Mouse (Mus musculus) ES-E14 (cell line): ENCODE data around the gene Fibp.

Experiments
- CHD2 ChIP-seq: IDR thresholded peaks from 2 replicates; pipeline ENCODE4 v1.6.1; 2014; ENCODE audit warnings: mild to moderate bottlenecking, low read depth, low read length, inconsistent platforms
- HCFC1 ChIP-seq: IDR thresholded peaks from 2 replicates; pipeline ENCODE4 v1.6.1; 2012; ENCODE audit warnings: low read length, inconsistent platforms, borderline replicate concordance; ENCODE audit not compliant: insufficient read depth
- ZC3H11A ChIP-seq: IDR thresholded peaks from 2 replicates; pipeline ENCODE4 v1.6.1; 2012; ENCODE audit warnings: low read depth, mild to moderate bottlenecking, inconsistent platforms, low read length, borderline replicate concordance

DNA sequence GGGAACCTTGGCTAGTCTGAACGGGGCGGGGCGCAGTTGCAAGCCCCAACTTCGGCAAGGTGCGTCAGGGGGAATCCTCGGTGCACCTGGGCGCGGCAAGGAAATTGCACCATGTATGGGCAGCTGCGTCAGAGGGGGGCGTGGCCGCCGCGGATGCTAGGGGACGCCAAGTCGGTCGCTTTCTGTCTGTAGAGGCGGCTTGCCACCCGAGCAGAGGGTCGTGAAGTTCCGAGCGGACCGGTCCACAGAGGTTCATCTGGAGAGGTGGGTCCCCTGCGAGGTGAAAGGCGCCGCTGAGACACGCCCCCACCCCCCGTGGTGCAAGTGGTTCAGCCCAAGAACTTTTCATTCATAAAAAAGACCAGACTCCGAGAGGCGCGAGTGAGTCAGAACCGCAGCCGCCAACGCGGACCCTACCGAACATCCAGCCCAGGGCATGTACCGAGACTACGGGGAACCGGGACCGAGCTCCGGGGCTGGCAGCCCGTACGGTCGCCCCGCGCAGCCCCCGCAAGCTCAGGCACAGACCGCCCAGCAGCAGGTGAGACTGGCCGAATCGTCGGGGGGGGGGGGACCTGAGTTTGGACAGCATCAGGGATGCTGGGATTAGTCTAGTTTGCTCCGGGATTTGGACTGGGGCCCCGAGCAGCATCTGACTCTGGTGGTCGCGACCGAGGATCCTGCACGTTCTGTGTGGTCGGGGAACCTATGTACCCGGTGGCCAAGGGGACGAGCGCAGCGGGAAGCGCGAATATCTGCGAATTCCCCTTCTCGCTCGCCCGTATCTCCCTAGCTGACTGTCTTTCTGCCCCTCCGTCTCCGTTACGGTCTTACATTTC, 12.7 kb upstream of the Fibp start, which contains the start of gene Fosl1:
- TF ChIP-seq HCFC1 (no peak), ZC3H11A (no peak), CHD2 (no peak)
